In the genomic region with DNA sequence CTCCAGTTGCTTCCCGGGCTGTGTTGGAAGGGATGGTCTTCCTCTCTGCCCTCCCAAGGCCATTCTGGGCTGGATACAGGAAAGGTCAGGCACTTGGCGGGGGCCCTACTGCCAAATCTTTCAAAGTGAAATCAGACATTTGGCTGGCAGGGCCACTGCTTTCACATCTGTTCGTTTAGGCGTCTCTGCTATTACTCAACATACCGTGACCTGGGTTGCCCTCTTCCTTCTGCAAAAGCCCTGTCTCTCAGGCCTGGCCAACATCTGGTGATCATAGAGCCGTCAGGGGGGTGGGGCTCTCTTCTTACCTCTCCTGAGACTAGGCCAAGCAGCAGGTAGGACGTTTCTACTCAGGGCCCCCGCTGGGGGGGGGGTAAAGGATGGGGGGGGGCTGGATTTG, we compare ENCODE assay signal across 9 mouse cellular contexts. TPM values are rescaled to one million over a fixed set of nuclear protein-coding genes. Genes with fewer than 3 reads are reported as not detected.
DNase-seq lines count a peak whose midpoint lies in the region; ATAC-seq lines count a peak whose summit lies in the region.
"Had no signal": no experiment of that assay in that cellular context is flagged by ENCODE, and none has a peak within 500 bp of the region (broad histone marks: within the 10 kb centered on the region; RNA-seq: fewer than 3 reads in every experiment).

No protein-coding gene starts in this region.

- no peak overlapping the region for H3K4me2 ChIP-seq in heart, embryonic 12.5 days
- no peak overlapping the region for H3K4me2 ChIP-seq in forebrain, embryonic 15.5 days (replicated peaks)
- H3K4me2 ChIP-seq: heart, embryonic 13.5 days had no signal

- H3K27ac ChIP-seq in heart, embryonic 12.5 days (ENCODE audit: poor library complexity, severe bottlenecking) = no peak overlapping the region
- no peak overlapping the region for H3K27ac ChIP-seq in forebrain, embryonic 15.5 days (replicated peaks)
- H3K27ac ChIP-seq: heart, embryonic 13.5 days had no signal

- DNase-seq in heart, adult 18-20 months = peak; percentile 89 to 93
- peak; percentile 82 for DNase-seq in embryo, embryonic 10.5 days (ENCODE audit: low spot score)
- peak; percentile 82 for DNase-seq in heart, postnatal 25 days (ENCODE audit: low spot score)
- DNase-seq in frontal cortex, postnatal 36 days (ENCODE audit: low spot score in 2 of 2) = no peak
- no peak for DNase-seq in left cerebral cortex, postnatal 36 days (ENCODE audit: low spot score in 2 of 2)

- H3K36me3 ChIP-seq in heart, embryonic 12.5 days = no peaks in the 10 kb centered on the region
- no peaks in the 10 kb centered on the region for H3K36me3 ChIP-seq in forebrain, embryonic 15.5 days
- H3K36me3 ChIP-seq: heart, embryonic 13.5 days had no signal

- H3K4me3 ChIP-seq in heart, embryonic 12.5 days = no peak overlapping the region
- no peak overlapping the region for H3K4me3 ChIP-seq in forebrain, embryonic 15.5 days
- H3K4me3 ChIP-seq: heart, embryonic 13.5 days had no signal

- 37% methylated on average over 8 of the region's 8 CpGs for WGBS in heart, embryonic 12.5 days
- WGBS in forebrain, embryonic 15.5 days = 65% methylated on average over 8 of the region's 8 CpGs

- ATAC-seq in heart, embryonic 12.5 days (ENCODE audit: insufficient number of reproducible peaks, low FRiP score) = no peak
- peak; percentile 58 for ATAC-seq in megakaryocyte progenitor cell, adult 5-6 weeks (replicated peaks; ENCODE audit: poor library complexity)
- no peak for ATAC-seq in forebrain, embryonic 15.5 days (replicated peaks)

- H3K27me3 ChIP-seq in heart, embryonic 12.5 days (replicated peaks) = peaks cover 14% of the 10 kb centered on the region
- H3K27me3 ChIP-seq in forebrain, embryonic 15.5 days = no peaks in the 10 kb centered on the region

- no peak overlapping the region for H3K9ac ChIP-seq in heart, embryonic 12.5 days
- H3K9ac ChIP-seq in forebrain, embryonic 15.5 days (replicated peaks) = no peak overlapping the region
- H3K9ac ChIP-seq: heart, embryonic 13.5 days had no signal

- H3K9me3 ChIP-seq in heart, embryonic 12.5 days (replicated peaks) = no peaks in the 10 kb centered on the region
- H3K9me3 ChIP-seq in forebrain, embryonic 15.5 days = no peaks in the 10 kb centered on the region
- H3K9me3 ChIP-seq: heart, embryonic 13.5 days had no signal

- intact Hi-C loops in heart, postnatal 25 days (cut with DNase I) = no loop called here
- intact Hi-C loops in left cerebral cortex, postnatal 36 days (cut with DNase I) = no loop called here

- H3K4me1 ChIP-seq in heart, embryonic 12.5 days (replicated peaks) = peaks cover 37% of the 10 kb centered on the region
- no peaks in the 10 kb centered on the region for H3K4me1 ChIP-seq in forebrain, embryonic 15.5 days

RNA-seq across cellular contexts. Expression of gene Adcy7, which starts 10.5 kb away (rescaled TPM):
- 1 to 10 TPM; 4.6 to 6.4 TPM for total RNA-seq in heart, adult 18-20 months (2021)
- polyA plus RNA-seq in heart, embryonic 12.5 days (2016; fragmentation: Nextera tagmentation; extraction: Ambion mirVana) = 3.8 and 4.1 TPM in 2 replicates
- total RNA-seq in heart, postnatal 25 days (2021) = 1 to 10 TPM; 7.0 to 8.8 TPM
- 25.5 and 27.8 TPM in 2 replicates for total RNA-seq in megakaryocyte progenitor cell, adult 5-6 weeks (2015)
- total RNA-seq in megakaryocyte progenitor cell, adult 5-6 weeks (2017) = 40.6 and 41.6 TPM in 2 replicates
- total RNA-seq in left cerebral cortex, postnatal 36 days (2021) = 1 to 10 TPM; 4.7 TPM
- polyA plus RNA-seq in forebrain, embryonic 15.5 days (2015; fragmentation: Nextera tagmentation; extraction: Ambion mirVana) = 1.4 and 1.5 TPM in 2 replicates

Comparison
In these comparisons a context has a peak if more than half of its experiments do, and no peak if none do; other contexts are left out.
1. DNase-seq: peak in heart, adult 18-20 months (2 of 2), embryo, embryonic 10.5 days (single experiment) and heart, postnatal 25 days (single experiment); none in frontal cortex, postnatal 36 days (0 of 2) and left cerebral cortex, postnatal 36 days (0 of 2).